Mouse (Mus musculus) stomach, postnatal 0 days (tissue): ENCODE measurements around the gene Rdh12.
"Not testable (repeated sequence)": the region's sequence is repeated elsewhere in the genome, so short reads cannot be mapped to it uniquely, and the experiment has no call there.

Experiments used
- CTCF ChIP-seq: IDR thresholded peaks from 2 replicates; pipeline ENCODE4 v1.5.1; 2016; ENCODE audit warnings: antibody characterized with exemption, low read depth, mild to moderate bottlenecking, moderate library complexity
- EP300 ChIP-seq: optimal IDR thresholded peaks from 2 replicates; pipeline ENCODE3; 2016; ENCODE audit warnings: antibody characterized with exemption

DNA sequence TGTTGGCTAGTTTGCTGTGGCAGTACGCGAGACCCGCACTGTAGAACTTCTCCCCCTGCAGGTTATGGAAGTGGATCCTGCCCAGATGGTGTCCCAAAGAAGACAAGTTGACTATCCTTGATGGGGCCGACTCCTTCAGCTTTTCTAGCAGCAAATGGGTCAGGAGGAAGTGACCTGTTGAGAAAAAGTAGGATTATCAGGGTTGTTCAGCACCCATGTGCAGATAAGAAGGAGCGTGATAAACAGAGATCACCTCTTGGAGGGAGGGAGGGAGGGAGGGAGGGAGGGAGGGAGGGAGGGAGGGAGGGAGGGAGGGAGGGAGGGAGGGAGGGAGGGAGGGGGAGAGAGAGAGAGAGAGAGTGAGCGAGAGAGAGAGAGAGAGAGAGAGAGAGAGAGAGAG is 23.6 kb upstream of the Rdh12 start:
- not testable (repeated sequence) for TF ChIP-seq CTCF, EP300
